Mouse (Mus musculus) lung, postnatal 0 days (tissue): ENCODE measurements around the gene Arid1a.

Source experiments
- CTCF ChIP-seq: IDR thresholded peaks from 2 replicates; pipeline ENCODE4 v1.5.1; 2016; ENCODE audit warnings: antibody characterized with exemption, mild to moderate bottlenecking
- EP300 ChIP-seq: IDR thresholded peaks from 2 replicates; pipeline ENCODE4 v1.6.1; 2016; ENCODE audit warnings: antibody characterized with exemption, mild to moderate bottlenecking, control low read depth

DNA sequence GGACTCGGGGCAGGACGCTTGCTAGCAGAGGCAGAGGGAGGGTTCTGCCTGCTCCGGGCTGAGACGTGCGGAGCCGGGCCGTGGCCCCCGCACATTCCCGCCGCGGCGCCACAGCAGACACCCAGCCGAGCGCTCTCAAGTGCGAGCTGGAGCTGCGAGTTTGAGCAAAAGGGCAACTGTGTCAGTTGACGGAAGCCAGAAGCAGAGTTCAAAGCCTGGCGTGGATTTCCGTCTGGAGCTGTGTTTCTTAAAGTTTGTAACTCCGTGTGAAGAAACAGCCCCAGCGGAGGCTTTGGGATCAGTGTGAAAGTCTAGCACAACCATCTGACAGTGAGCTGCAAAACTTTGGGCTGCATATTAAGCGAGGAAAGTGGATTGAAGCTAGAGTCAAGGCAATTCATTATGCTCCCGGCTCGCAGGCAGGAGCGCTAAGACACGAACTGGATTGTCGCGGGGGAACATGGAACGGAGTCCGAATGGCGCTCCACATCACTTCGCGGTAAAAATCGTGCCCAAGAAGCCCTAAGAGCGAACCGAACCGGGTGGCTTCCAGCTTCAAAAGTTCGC lies 783 bp upstream of the Arid1a start:
- TF ChIP-seq CTCF: peak; percentile 17; the same call in 1 of the 2 replicates
- peak; percentile 51; the same call in 1 of the 2 replicates for TF ChIP-seq EP300
